ENCODE assay signal across 17 mouse cellular contexts in genomic region chr6:17521901-17522717, GRCm38 (mm10). TPM values are rescaled to one million over a fixed set of nuclear protein-coding genes. Genes with fewer than 3 reads are reported as not detected.
DNase-seq lines count a peak whose midpoint lies in the region; ATAC-seq and TF ChIP-seq lines count a peak whose summit lies in the region.
"Had no signal": no experiment of that assay in that cellular context is flagged by ENCODE, and none has a peak within 500 bp of the region (broad histone marks: within the 10 kb centered on the region; RNA-seq: fewer than 3 reads in every experiment).

No protein-coding gene starts in this region.

- TF ChIP-seq POLR2A in liver, adult 2 months (IDR thresholded peaks at IDR 0.05; ENCODE audit: extremely low read depth, insufficient read depth, low read length) = no peak

- peak; percentile 88 for ATAC-seq in Patski
- ATAC-seq: hindbrain, embryonic 16.5 days; midbrain, embryonic 16.5 days had no signal

- intact Hi-C loops in heart, postnatal 10 days (cut with DNase I) = no loop called here

- H3K4me1 ChIP-seq in liver, adult 2 months (ENCODE audit: control insufficient read depth, insufficient read depth, low read length) = no peaks in the 10 kb centered on the region; the same call in 1 of the 2 replicates

- in situ Hi-C loops in Patski (cut with MboI; ENCODE audit: low pct_unique_long_range_greater_than_20kb) = no loop called here

- H3K4me3 ChIP-seq in liver, adult 2 months (ENCODE audit: insufficient read depth, low read depth, low read length) = no peak overlapping the region
- H3K4me3 ChIP-seq: heart, adult 2 months; liver, embryonic 13.5 days had no signal

- TF ChIP-seq CTCF in liver, adult 2 months (IDR thresholded peaks at IDR 0.05; ENCODE audit: low read depth, low read length) = no peak
- no peak for TF ChIP-seq CTCF in Patski (IDR thresholded peaks at IDR 0.05)

- no peak overlapping the region for H3K9ac ChIP-seq in liver, adult 2 months (ENCODE audit: low read depth, low read length)
- H3K9ac ChIP-seq: liver, embryonic 13.5 days had no signal

- H3K79me2 ChIP-seq in liver, adult 2 months (ENCODE audit: control insufficient read depth, insufficient read depth, low read length) = no peaks in the 10 kb centered on the region; the same call in 1 of the 2 replicates

- H3K27me3 ChIP-seq in liver, adult 2 months (ENCODE audit: control insufficient read depth, insufficient read depth, low read length) = no peaks in the 10 kb centered on the region
- no peaks in the 10 kb centered on the region for H3K27me3 ChIP-seq in Patski
- H3K27me3 ChIP-seq: liver, embryonic 13.5 days had no signal

- POLR2A ChIA-PET in Patski (lab: Charles Lee) = no interaction called here

- H3K36me3 ChIP-seq in liver, adult 2 months (ENCODE audit: control insufficient read depth, insufficient read depth, low read length) = peaks cover 9% of the 10 kb centered on the region
- H3K36me3 ChIP-seq: liver, embryonic 13.5 days had no signal

- DNase-seq in heart, adult 11 months = peak; percentile 56
- no peak for DNase-seq in heart, postnatal 10 days
- DNase-seq in liver, adult 2 months (ENCODE audit: extremely low read depth, low read depth, low spot score) = peak; percentile 20
- DNase-seq in liver (no peak), Patski (ENCODE audit: low read depth, low spot score) (peak; percentile 50)
- peak; percentile 30 for DNase-seq in fat pad, adult 2 months (ENCODE audit: extremely low read depth, low read depth, low spot score)
- no peak for DNase-seq in urinary bladder, postnatal 25 days (ENCODE audit: low spot score)
- DNase-seq in right cerebral cortex, postnatal 25 days = no peak
- DNase-seq: cerebellum, adult 11 months; cerebellum, postnatal 36 days; heart, adult 2 months; heart, postnatal 36 days; liver, embryonic 13.5 days; right cerebral cortex, postnatal 4 days; thymus, adult 18-20 months had no signal

- CTCF ChIA-PET in Patski (lab: Charles Lee) = interaction anchor here (0.7 to 1.9 kb wide), 4 partner anchors 22 to 163 kb away, joined by 3 to 5 read pairs (median 4); no protein-coding TSS in a partner anchor

- WGBS in liver, adult 2 months = 87% methylated on average over 8 of the region's 8 CpGs

- no peak overlapping the region for H3K27ac ChIP-seq in liver, adult 2 months (replicated peaks; ENCODE audit: insufficient read depth, low read depth, low read length)
- H3K27ac ChIP-seq: heart, adult 2 months; liver, embryonic 13.5 days had no signal

RNA-seq across cellular contexts. Expression of gene Met, which starts 58.5 kb away (rescaled TPM):
- total RNA-seq in heart, postnatal 10 days (2021) = 1 to 10 TPM; 3.1 to 4.7 TPM
- total RNA-seq in liver, adult 2 months (2014; rRNA removed) = 67.7 and 72.0 TPM in 2 replicates
- polyA plus RNA-seq in liver, adult 2 months (2012; rRNA removed) = 13.5 and 13.9 TPM in 2 replicates
- 128 TPM for polyA plus RNA-seq in Patski (2021)

Comparison
In these comparisons a context has a peak if more than half of its experiments do, and no peak if none do; other contexts are left out.
1. DNase-seq: peak in heart, adult 11 months (single experiment), liver, adult 2 months (single experiment), Patski (single experiment) and fat pad, adult 2 months (single experiment); none in heart, postnatal 10 days (0 of 2), liver (single experiment), urinary bladder, postnatal 25 days (single experiment) and right cerebral cortex, postnatal 25 days (single experiment).
2. RNA of gene Met, which starts 58.5 kb away (total RNA-seq): 67.7 to 72.0 TPM in liver, adult 2 months; 3.1 to 4.7 TPM in heart, postnatal 10 days; every median in the first group is over 10 times any median in the second.